Mouse (Mus musculus) limb, embryonic 15.5 days (tissue): Measurements from ENCODE around the gene 2210016F16Rik. TPM values are rescaled to one million over a fixed set of nuclear protein-coding genes. Genes with fewer than 3 reads are reported as not detected.
"Not testable (repeated sequence)": the region's sequence is repeated elsewhere in the genome, so short reads cannot be mapped to it uniquely, and the experiment has no call there.

Experiments used
- ATAC-seq: fragments of 200-750 bp; cut with Nextera tagmentation; 2 replicates; pipeline ENCODE4 v1.8.0; 2017; ENCODE audit warnings: low read depth, moderate TSS enrichment; ENCODE audit not compliant: insufficient number of reproducible peaks, low FRiP score, low TSS enrichment
- H3K27ac ChIP-seq: fragments of 300-500 bp; sonication (generic); 2 replicates; pipeline ENCODE4 v1.5.1; 2015; ENCODE audit warnings: moderate library complexity, mild to moderate bottlenecking, inconsistent platforms
- H3K27me3 ChIP-seq: fragments of 300-500 bp; sonication (generic); 2 replicates; pipeline ENCODE4 v1.6.1; 2015; ENCODE audit warnings: inconsistent platforms
- H3K36me3 ChIP-seq: fragments of 300-500 bp; sonication (generic); 2 replicates; pipeline ENCODE4 v1.6.1; 2015; ENCODE audit warnings: inconsistent platforms
- H3K4me1 ChIP-seq: fragments of 300-500 bp; sonication (generic); 2 replicates; pipeline ENCODE4 v1.6.1; 2015; ENCODE audit warnings: inconsistent platforms
- H3K4me2 ChIP-seq: fragments of 300-500 bp; sonication (generic); 2 replicates; pipeline ENCODE4 v1.6.1; 2015; ENCODE audit warnings: mild to moderate bottlenecking, inconsistent platforms
- H3K4me3 ChIP-seq: fragments of 300-500 bp; sonication (generic); 2 replicates; pipeline ENCODE4 v1.5.1; 2015; ENCODE audit warnings: mild to moderate bottlenecking, inconsistent platforms
- H3K9ac ChIP-seq: fragments of 300-500 bp; sonication (generic); 2 replicates; pipeline ENCODE4 v1.6.1; 2015; ENCODE audit warnings: inconsistent platforms
- H3K9me3 ChIP-seq: fragments of 300-500 bp; sonication (generic); 2 replicates; pipeline ENCODE4 v1.6.1; 2016; ENCODE audit warnings: inconsistent platforms
- WGBS: fragments of 180-500 bp; shearing (Covaris S2); methylation state at CpG from one replicate; pipeline ENCODE4 v1.1.7; 2015; 5-methylcytosine and 5-hydroxymethylcytosine counted together
- polyA plus RNA-seq: library from polyadenylated mRNA; unstranded; fragments of >200 nt; fragmentation: Nextera tagmentation; extraction: Ambion mirVana; gene quantifications from 2 replicates; pipeline ENCODE4 v1.2.1, GENCODE M21; 2015

2210016F16Rik gene
- polyA plus RNA-seq: 27.7 and 29.7 TPM in 2 replicates

DNA sequence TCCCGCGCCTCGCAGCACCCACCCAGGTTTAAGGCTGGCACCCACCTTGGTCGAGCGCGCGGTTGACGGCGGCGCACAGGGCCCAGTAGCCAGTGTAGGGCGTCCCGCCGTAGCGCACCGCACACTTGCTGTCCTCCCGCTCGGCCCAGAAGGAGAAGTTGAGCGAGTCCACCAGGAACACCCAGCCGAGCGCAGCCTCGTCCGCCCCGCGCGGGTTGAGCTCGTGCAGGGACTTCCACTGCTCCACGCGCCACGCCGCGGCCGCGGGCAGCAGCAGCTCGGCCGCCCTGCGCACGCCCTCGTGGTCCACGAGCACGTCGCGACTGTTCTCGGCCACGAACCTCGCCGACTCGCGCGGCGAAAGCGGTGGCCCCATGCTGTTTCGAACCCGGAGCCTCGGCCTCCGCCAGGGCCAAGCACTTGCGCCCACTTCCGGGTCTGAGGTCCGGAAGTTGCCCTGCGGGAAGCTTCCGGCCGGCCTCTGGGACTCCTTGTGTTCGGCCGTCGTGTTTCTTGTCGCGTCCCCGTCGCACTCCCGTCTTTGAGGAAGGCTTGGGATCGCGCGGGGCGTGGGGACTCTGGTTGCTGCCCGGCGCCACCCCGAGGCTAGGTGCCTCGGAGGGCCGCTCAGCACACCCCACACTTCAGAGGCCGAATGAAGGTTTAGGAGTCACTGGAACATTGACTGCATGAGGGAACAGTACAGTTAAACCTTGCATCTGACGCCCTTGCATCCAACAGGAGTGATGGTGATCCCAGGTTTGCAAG is at the start of gene 2210016F16Rik:
Gene 2210016F16Rik (minus strand): TSS at position 447 of the 768 bp plus-strand sequence.
- H3K4me3 ChIP-seq: peak within 1 kb of the TSS; percentile 74
- H3K9ac ChIP-seq: peak within 1 kb of the TSS; percentile 75
- peaks cover 29% of the 10 kb centered on the region for H3K36me3 ChIP-seq
- peak within 1 kb of the TSS; percentile 76 for H3K27ac ChIP-seq
- WGBS: 2% methylated on average over 80 of the region's 80 CpGs
- H3K4me1 ChIP-seq: peaks cover 11% of the 10 kb centered on the region; the same call in 1 of the 2 replicates
- ATAC-seq: peak; percentile 62; the same call in 1 of the 2 replicates
- no peaks in the 10 kb centered on the region for H3K27me3 ChIP-seq
- H3K9me3 ChIP-seq: peaks cover 7% of the 10 kb centered on the region; the same call in 1 of the 2 replicates
- H3K4me2 ChIP-seq: peak within 1 kb of the TSS; percentile 90

GRCm38 (mm10) chr13:58423061-58423660 is 38.1 kb upstream of the 2210016F16Rik start:
- Histone ChIP-seq H3K9ac (no peak overlapping the region), H3K9me3 (no peaks in the 10 kb centered on the region), H3K4me3 (no peak overlapping the region), H3K4me2 (no peak overlapping the region), H3K27me3 (no peaks in the 10 kb centered on the region), H3K27ac (no peak overlapping the region), H3K4me1 (no peaks in the 10 kb centered on the region), H3K36me3 (no peaks in the 10 kb centered on the region)
- ATAC-seq: no peak
- WGBS: 66% methylated on average over 10 of the region's 10 CpGs

GRCm38 (mm10) chr13:58422242-58422641 is 37.2 kb upstream of the 2210016F16Rik start:
- no peak overlapping the region for H3K27ac ChIP-seq
- no peaks in the 10 kb centered on the region for H3K27me3 ChIP-seq
- no peak for ATAC-seq
- H3K36me3 ChIP-seq: no peaks in the 10 kb centered on the region
- no peaks in the 10 kb centered on the region for H3K4me1 ChIP-seq
- no peak overlapping the region for H3K9ac ChIP-seq
- 85% methylated on average over 4 of the region's 4 CpGs for WGBS
- H3K4me2 ChIP-seq: no peak overlapping the region
- H3K4me3 ChIP-seq: no peak overlapping the region
- no peaks in the 10 kb centered on the region for H3K9me3 ChIP-seq

DNA sequence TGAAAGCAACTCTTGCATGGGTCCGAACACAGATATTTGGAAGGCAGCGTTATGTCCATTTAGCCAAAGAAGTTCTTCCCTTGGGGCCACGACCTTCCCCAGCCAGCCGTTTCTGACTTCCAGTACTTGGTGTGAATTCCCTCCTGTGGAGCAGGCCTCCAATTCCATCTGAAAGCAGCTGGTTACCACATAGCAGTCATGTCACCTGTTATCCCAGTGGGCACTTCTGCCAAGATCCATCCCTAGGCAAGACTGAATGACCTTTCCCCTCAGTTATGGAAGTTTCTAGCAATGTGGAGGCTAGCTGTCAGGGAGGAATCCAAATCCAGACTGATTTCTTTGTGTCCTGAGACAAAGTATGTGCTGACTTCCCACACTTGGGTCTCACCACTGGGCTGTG is 36.0 kb upstream of the 2210016F16Rik start:
- no peak for ATAC-seq
- no peak overlapping the region for H3K4me2 ChIP-seq
- no peaks in the 10 kb centered on the region for H3K4me1 ChIP-seq
- H3K27ac ChIP-seq: no peak overlapping the region
- H3K9ac ChIP-seq: no peak overlapping the region
- H3K36me3 ChIP-seq: no peaks in the 10 kb centered on the region
- no peak overlapping the region for H3K4me3 ChIP-seq
- H3K27me3 ChIP-seq: no peaks in the 10 kb centered on the region
- no peaks in the 10 kb centered on the region for H3K9me3 ChIP-seq
- WGBS: 82% methylated on average over 4 of the region's 4 CpGs

DNA sequence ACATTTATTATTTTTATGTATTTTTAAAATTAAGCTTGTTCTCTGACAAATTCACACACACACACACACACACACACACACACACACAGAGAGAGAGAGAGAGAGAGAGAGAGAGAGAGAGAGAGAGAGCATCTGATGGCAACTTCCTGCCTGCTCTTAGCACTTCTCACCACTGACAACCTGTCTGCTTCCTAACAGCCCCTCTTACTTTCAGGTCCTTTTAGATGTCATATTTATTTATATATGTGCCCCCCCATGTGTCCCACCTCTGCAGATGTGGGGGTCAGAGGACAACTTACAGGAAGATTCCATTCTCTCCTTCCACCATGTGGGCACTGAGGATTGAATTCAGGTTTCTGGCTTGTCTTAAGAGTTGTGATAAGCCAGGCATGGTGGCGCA is 34.2 kb upstream of the 2210016F16Rik start:
- no peak overlapping the region for H3K27ac ChIP-seq
- 94% methylated on average over 1 of the region's 1 CpGs for WGBS

DNA sequence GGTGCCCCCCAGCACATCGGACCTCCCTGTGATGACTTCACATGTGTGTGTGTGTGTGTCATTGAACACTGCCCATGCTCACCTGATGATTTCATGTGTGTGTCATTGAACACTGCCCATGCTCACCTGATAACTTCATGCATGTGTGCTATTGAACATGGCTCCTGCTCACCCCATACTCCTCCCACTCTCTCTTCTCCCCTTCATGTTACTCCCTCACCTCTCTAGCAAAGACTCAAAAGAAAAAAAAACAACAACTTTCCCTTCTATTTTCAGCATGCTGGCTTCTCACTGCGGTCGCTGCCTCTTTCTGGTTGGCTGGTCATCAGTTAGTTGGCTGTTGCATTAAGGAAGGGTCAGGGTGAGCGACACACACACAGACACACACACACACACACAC is 33.6 kb upstream of the 2210016F16Rik start:
- Histone ChIP-seq H3K27me3 (no peaks in the 10 kb centered on the region), H3K27ac (no peak overlapping the region), H3K36me3 (no peaks in the 10 kb centered on the region), H3K4me2 (no peak overlapping the region), H3K4me3 (no peak overlapping the region), H3K4me1 (no peaks in the 10 kb centered on the region), H3K9ac (no peak overlapping the region), H3K9me3 (no peaks in the 10 kb centered on the region)
- no peak for ATAC-seq
- 89% methylated on average over 4 of the region's 4 CpGs for WGBS

More for the DNA sequence above, 34.2 kb upstream of the 2210016F16Rik start:
- Histone ChIP-seq H3K4me3 (no peak overlapping the region), H3K9me3 (no peaks in the 10 kb centered on the region), H3K36me3 (no peaks in the 10 kb centered on the region), H3K4me1 (no peaks in the 10 kb centered on the region), H3K9ac (no peak overlapping the region), H3K4me2 (no peak overlapping the region), H3K27me3 (no peaks in the 10 kb centered on the region)
- ATAC-seq: no peak

GRCm38 (mm10) chr13:58415838-58416237 is 30.8 kb upstream of the 2210016F16Rik start:
- peaks cover 16% of the 10 kb centered on the region; the same call in 1 of the 2 replicates for H3K36me3 ChIP-seq
- H3K9ac ChIP-seq: no peak overlapping the region
- H3K4me1 ChIP-seq: no peaks in the 10 kb centered on the region
- ATAC-seq: no peak
- 63% methylated on average over 5 of the region's 5 CpGs for WGBS
- no peak overlapping the region for H3K27ac ChIP-seq
- H3K4me2 ChIP-seq: no peak overlapping the region
- no peaks in the 10 kb centered on the region for H3K27me3 ChIP-seq
- no peak overlapping the region for H3K4me3 ChIP-seq
- no peaks in the 10 kb centered on the region for H3K9me3 ChIP-seq

DNA sequence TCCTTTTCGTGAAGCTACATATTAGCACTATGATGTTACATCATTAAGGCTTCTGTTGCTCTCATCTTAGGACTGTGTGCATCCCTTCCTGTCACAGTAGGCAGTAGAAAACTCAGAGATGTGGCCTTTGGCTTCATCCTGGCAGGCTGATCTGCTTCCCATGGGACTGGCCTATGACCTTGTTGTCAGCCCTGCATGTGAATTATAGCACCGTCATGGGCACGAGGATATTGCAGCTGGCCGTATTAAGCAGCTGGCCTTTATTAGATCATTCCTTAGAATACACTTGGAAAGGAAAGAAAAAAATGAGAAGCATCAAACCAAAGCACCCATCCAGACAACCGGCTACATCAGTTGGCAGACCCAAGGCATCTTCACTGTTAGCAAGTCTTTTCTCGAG is 30.3 kb upstream of the 2210016F16Rik start:
- H3K4me2 ChIP-seq: no peak overlapping the region
- no peak overlapping the region for H3K9ac ChIP-seq
- 49% methylated on average over 6 of the region's 6 CpGs for WGBS
- no peaks in the 10 kb centered on the region for H3K9me3 ChIP-seq
- no peak overlapping the region for H3K4me3 ChIP-seq
- no peak for ATAC-seq
- no peak overlapping the region for H3K27ac ChIP-seq
- H3K4me1 ChIP-seq: no peaks in the 10 kb centered on the region
- H3K36me3 ChIP-seq: peaks cover 17% of the 10 kb centered on the region; the same call in 1 of the 2 replicates
- H3K27me3 ChIP-seq: no peaks in the 10 kb centered on the region

DNA sequence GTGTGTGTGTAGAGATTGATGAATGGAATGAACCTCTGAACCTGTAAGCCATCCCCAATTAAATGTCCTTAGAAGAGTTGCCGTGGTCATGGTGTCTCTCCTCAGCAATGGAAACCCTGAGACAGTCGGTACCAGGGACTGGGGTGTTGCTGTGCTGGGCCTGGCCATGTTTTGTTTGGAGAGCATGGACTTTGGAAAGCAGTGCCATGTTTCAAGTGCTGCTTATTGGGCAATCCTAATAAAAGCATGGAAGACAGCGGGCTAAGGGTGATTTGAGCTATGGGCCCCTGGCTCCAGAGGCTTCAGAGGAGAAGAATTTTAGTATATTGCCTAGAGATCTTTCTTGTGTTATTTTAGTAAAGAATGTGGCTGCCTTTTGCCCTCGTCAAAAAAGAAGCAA is 26.0 kb upstream of the 2210016F16Rik start:
- Histone ChIP-seq H3K4me1 (no peaks in the 10 kb centered on the region), H3K4me3 (no peak overlapping the region), H3K27me3 (no peaks in the 10 kb centered on the region), H3K36me3 (peaks cover 23% of the 10 kb centered on the region; the same call in 1 of the 2 replicates), H3K4me2 (no peak overlapping the region), H3K9ac (no peak overlapping the region), H3K27ac (no peak overlapping the region), H3K9me3 (no peaks in the 10 kb centered on the region)
- no peak for ATAC-seq
- 93% methylated on average over 4 of the region's 4 CpGs for WGBS

DNA sequence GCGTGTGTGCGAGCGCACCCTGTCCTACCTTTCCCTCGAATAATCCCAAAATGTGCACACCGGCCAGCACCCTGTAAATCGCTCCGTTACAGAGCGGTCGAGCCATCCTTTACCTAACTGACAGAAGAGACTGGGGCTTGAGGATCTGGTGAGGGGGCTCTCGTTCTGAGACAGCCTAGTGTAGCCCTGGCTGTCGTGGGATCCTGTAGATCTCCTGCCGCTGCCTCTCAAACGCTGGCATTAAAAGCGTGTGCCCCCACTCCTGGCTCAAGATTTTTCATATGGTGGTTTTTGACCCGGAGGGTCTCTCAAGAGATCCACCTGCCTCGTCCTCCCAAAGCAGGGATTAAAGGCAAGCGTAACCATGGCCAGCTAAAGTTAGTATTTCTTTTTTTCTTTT is 18.2 kb upstream of the 2210016F16Rik start, which contains the start of gene Hnrnpk:
Gene Hnrnpk (minus strand): TSS at position 101 of the 400 bp plus-strand sequence.
- not testable (repeated sequence) for H3K4me1 ChIP-seq, ATAC-seq, H3K9me3 ChIP-seq, H3K27me3 ChIP-seq, H3K36me3 ChIP-seq
- H3K9ac ChIP-seq: peak within 1 kb of the TSS; percentile 99
- H3K27ac ChIP-seq: peak within 1 kb of the TSS; percentile 99
- H3K4me2 ChIP-seq: peak within 1 kb of the TSS; percentile 48
- H3K4me3 ChIP-seq: peak within 1 kb of the TSS; percentile 86
- WGBS: 7% methylated on average over 17 of the region's 17 CpGs

- H3K27me3 ChIP-seq: no peaks in the 10 kb centered on the region
- H3K9ac ChIP-seq: peak overlapping the region; percentile 99
- WGBS: under 1% methylated on average over 37 of the region's 48 CpGs
- peak overlapping the region; percentile 86 for H3K4me3 ChIP-seq
- no peaks in the 10 kb centered on the region for H3K9me3 ChIP-seq
- ATAC-seq: no peak; the same call in 1 of the 2 replicates
- H3K4me1 ChIP-seq: peaks cover 3% of the 10 kb centered on the region; the same call in 1 of the 2 replicates
- H3K4me2 ChIP-seq: peak overlapping the region; percentile 48
- peaks cover 4% of the 10 kb centered on the region; the same call in 1 of the 2 replicates for H3K36me3 ChIP-seq
- H3K27ac ChIP-seq: peak overlapping the region; percentile 99
Measured at GRCm38 (mm10) chr13:58402744-58403110, 17.7 kb upstream of the 2210016F16Rik start.
